Mouse (Mus musculus) bone marrow macrophage, adult 2 months (primary cell): Measurements from ENCODE around the gene Mdga2. TPM values are rescaled to one million over a fixed set of nuclear protein-coding genes. Genes with fewer than 3 reads are reported as not detected.

ENCODE experiments used
- H3K27ac ChIP-seq: 2 replicates; pipeline ENCODE4 v1.5.1; 2012; ENCODE audit warnings: low read depth, low read length; ENCODE audit not compliant: insufficient read depth
- H3K4me1 ChIP-seq: 2 replicates; pipeline ENCODE4 v1.6.1; 2012; ENCODE audit warnings: low read length; ENCODE audit not compliant: control insufficient read depth, insufficient read depth
- H3K4me3 ChIP-seq: 2 replicates; pipeline ENCODE4 v1.5.1; 2012; ENCODE audit warnings: mild to moderate bottlenecking, low read length, moderate library complexity; ENCODE audit not compliant: insufficient read depth
- CTCF ChIP-seq: IDR thresholded peaks from 2 replicates; pipeline ENCODE4 v1.5.1; 2012; ENCODE audit warnings: low read depth, mild to moderate bottlenecking, low read length, moderate library complexity
- POLR2A ChIP-seq: IDR thresholded peaks from 2 replicates; pipeline ENCODE4 v1.6.1; 2012; ENCODE audit warnings: mild to moderate bottlenecking, low read depth, low read length, borderline replicate concordance
- polyA plus RNA-seq: library from polyadenylated mRNA; stranded (reverse); fragments of >200 nt; gene quantifications from 2 replicates; pipeline ENCODE4 v1.2.4, GENCODE M21; 2012; ENCODE audit not compliant: missing spikeins, insufficient read depth, insufficient read length

The Mdga2 gene
- polyA plus RNA-seq, 1 experiment, result not detected

- H3K27ac ChIP-seq, result no peak overlapping the region
- TF ChIP-seq CTCF, result no peak
Observed at GRCm38 (mm10) chr12:66896790-66897189, 325.6 kb downstream of the Mdga2 start.

GRCm38 (mm10) chr12:66890296-66890695 lies 332.1 kb downstream of the Mdga2 start:
- TF ChIP-seq POLR2A, result no peak
- TF ChIP-seq CTCF, result no peak
- Histone ChIP-seq H3K4me3 (no peak overlapping the region), H3K27ac (no peak overlapping the region), H3K4me1 (no peaks in the 10 kb centered on the region)

More at GRCm38 (mm10) chr12:66896790-66897189, 325.6 kb downstream of the Mdga2 start:
- H3K4me3 ChIP-seq, result no peak overlapping the region
- H3K4me1 ChIP-seq, result no peaks in the 10 kb centered on the region

GRCm38 (mm10) chr12:66889276-66889675 lies 333.1 kb downstream of the Mdga2 start:
- TF ChIP-seq POLR2A (no peak), CTCF (no peak)
- Histone ChIP-seq H3K4me3 (no peak overlapping the region), H3K4me1 (no peaks in the 10 kb centered on the region), H3K27ac (no peak overlapping the region)

- Histone ChIP-seq H3K4me1 (no peaks in the 10 kb centered on the region), H3K4me3 (no peak overlapping the region), H3K27ac (no peak overlapping the region)
- TF ChIP-seq POLR2A, result no peak
- TF ChIP-seq CTCF, result no peak
Observed at GRCm38 (mm10) chr12:66888636-66889035, 333.7 kb downstream of the Mdga2 start.

GRCm38 (mm10) chr12:66866199-66866598 lies 356.1 kb downstream of the Mdga2 start:
- TF ChIP-seq CTCF, result no peak
- TF ChIP-seq POLR2A, result no peak
- no peak overlapping the region for H3K27ac ChIP-seq
- H3K4me3 ChIP-seq, result no peak overlapping the region
- no peaks in the 10 kb centered on the region for H3K4me1 ChIP-seq

GRCm38 (mm10) chr12:66853167-66853566 lies 369.2 kb downstream of the Mdga2 start:
- H3K4me3 ChIP-seq, result no peak overlapping the region
- no peak overlapping the region for H3K27ac ChIP-seq
- H3K4me1 ChIP-seq, result no peaks in the 10 kb centered on the region
- TF ChIP-seq CTCF (no peak), POLR2A (no peak)

GRCm38 (mm10) chr12:66840336-66840735 lies 382.0 kb downstream of the Mdga2 start:
- Histone ChIP-seq H3K4me3 (no peak overlapping the region), H3K4me1 (no peaks in the 10 kb centered on the region), H3K27ac (no peak overlapping the region)
- TF ChIP-seq POLR2A (no peak), CTCF (no peak)

GRCm38 (mm10) chr12:66755653-66756052 lies 466.7 kb downstream of the Mdga2 start:
- Histone ChIP-seq H3K4me1 (no peaks in the 10 kb centered on the region), H3K4me3 (no peak overlapping the region), H3K27ac (no peak overlapping the region)
- no peak for TF ChIP-seq CTCF
- TF ChIP-seq POLR2A, result no peak

GRCm38 (mm10) chr12:66734536-66734935 lies 487.8 kb downstream of the Mdga2 start:
- H3K27ac ChIP-seq, result no peak overlapping the region
- no peak overlapping the region for H3K4me3 ChIP-seq
- no peaks in the 10 kb centered on the region for H3K4me1 ChIP-seq
- no peak for TF ChIP-seq POLR2A
- TF ChIP-seq CTCF, result no peak

- Histone ChIP-seq H3K4me3 (no peak overlapping the region), H3K27ac (no peak overlapping the region), H3K4me1 (no peaks in the 10 kb centered on the region)
- TF ChIP-seq CTCF (no peak), POLR2A (no peak)
Observed at GRCm38 (mm10) chr12:66724474-66724873, 497.9 kb downstream of the Mdga2 start.

- TF ChIP-seq CTCF (no peak), POLR2A (no peak)
- H3K4me1 ChIP-seq, result no peaks in the 10 kb centered on the region
Observed at GRCm38 (mm10) chr12:66708334-66708733, 514.0 kb downstream of the Mdga2 start.

More at GRCm38 (mm10) chr12:66708334-66708733, 514.0 kb downstream of the Mdga2 start:
- H3K4me3 ChIP-seq, result no peak overlapping the region
- H3K27ac ChIP-seq, result no peak overlapping the region
